Mouse (Mus musculus) kidney, embryonic 16.5 days (tissue): Measurements from ENCODE around the gene Tpm3. TPM values are rescaled to one million over a fixed set of nuclear protein-coding genes. Genes with fewer than 3 reads are reported as not detected.

Experiments used
- ATAC-seq: fragments of 200-750 bp; cut with Nextera tagmentation; 2 replicates; pipeline ENCODE4 v1.8.0; 2017; ENCODE audit warnings: moderate TSS enrichment; ENCODE audit not compliant: low FRiP score, low TSS enrichment
- H3K27ac ChIP-seq: fragments of 300-500 bp; sonication (generic); 2 replicates; pipeline ENCODE4 v1.5.1; 2014; ENCODE audit warnings: low read length
- H3K27me3 ChIP-seq: fragments of 300-500 bp; sonication (generic); 2 replicates; pipeline ENCODE4 v1.6.1; 2014; ENCODE audit warnings: low read length, control low read depth, mixed read lengths; ENCODE audit not compliant: insufficient read depth
- H3K36me3 ChIP-seq: fragments of 300-500 bp; sonication (generic); 2 replicates; pipeline ENCODE4 v1.6.1; 2014; ENCODE audit warnings: low read length, control low read depth, mixed read lengths; ENCODE audit not compliant: insufficient read depth
- H3K4me1 ChIP-seq: fragments of 300-500 bp; sonication (generic); 2 replicates; pipeline ENCODE4 v1.6.1; 2014; ENCODE audit warnings: low read length, control low read depth, mixed read lengths; ENCODE audit not compliant: insufficient read depth
- H3K4me2 ChIP-seq: fragments of 300-500 bp; sonication (generic); replicated peaks from 2 replicates; pipeline ENCODE4 v1.6.1; 2014; ENCODE audit warnings: low read depth, low read length
- H3K4me3 ChIP-seq: fragments of 300-500 bp; sonication (generic); 2 replicates; pipeline ENCODE4 v1.5.1; 2014; ENCODE audit warnings: mild to moderate bottlenecking, low read length
- H3K9ac ChIP-seq: fragments of 300-500 bp; sonication (generic); replicated peaks from 2 replicates; pipeline ENCODE4 v1.6.1; 2014; ENCODE audit warnings: low read length
- H3K9me3 ChIP-seq: fragments of 300-500 bp; sonication (generic); 2 replicates; pipeline ENCODE4 v1.6.1; 2016; ENCODE audit warnings: low read length, control low read depth
- WGBS: fragments of 180-500 bp; shearing (Covaris S2); extraction: QIAGEN DNeasy Blood & Tissue Kit; methylation state at CpG from one replicate; pipeline ENCODE4 v1.1.7; 2014; 5-methylcytosine and 5-hydroxymethylcytosine counted together
- polyA plus RNA-seq: library from polyadenylated mRNA; unstranded; fragments of >200 nt; fragmentation: Nextera tagmentation; extraction: Ambion mirVana; gene quantifications from 2 replicates; pipeline ENCODE4 v1.2.1, GENCODE M21; 2015

The Tpm3 gene
- polyA plus RNA-seq, 1 experiment from 2014 or later = 543 TPM

GRCm38 (mm10) chr3:90127881-90128280 is 55.4 kb downstream of the Tpm3 start:
- no peaks in the 10 kb centered on the region for H3K4me1 ChIP-seq
- no peak overlapping the region for H3K9ac ChIP-seq
- no peak overlapping the region for H3K27ac ChIP-seq
- no peaks in the 10 kb centered on the region for H3K9me3 ChIP-seq
- WGBS = 91% methylated on average over 6 of the region's 6 CpGs
- H3K4me2 ChIP-seq = no peak overlapping the region
- no peaks in the 10 kb centered on the region for H3K27me3 ChIP-seq
- no peak overlapping the region for H3K4me3 ChIP-seq
- no peaks in the 10 kb centered on the region for H3K36me3 ChIP-seq
- no peak for ATAC-seq

GRCm38 (mm10) chr3:90132745-90133144 is 60.3 kb downstream of the Tpm3 start:
- no peak overlapping the region for H3K4me2 ChIP-seq
- H3K9me3 ChIP-seq = no peaks in the 10 kb centered on the region
- H3K9ac ChIP-seq = no peak overlapping the region
- peaks cover 12% of the 10 kb centered on the region for H3K4me1 ChIP-seq
- no peak overlapping the region for H3K27ac ChIP-seq
- no peaks in the 10 kb centered on the region for H3K27me3 ChIP-seq
- 81% methylated on average over 3 of the region's 3 CpGs for WGBS
- H3K4me3 ChIP-seq = no peak overlapping the region
- no peaks in the 10 kb centered on the region for H3K36me3 ChIP-seq
- ATAC-seq = no peak

GRCm38 (mm10) chr3:90133331-90133730 is 60.9 kb downstream of the Tpm3 start:
- ATAC-seq = no peak
- Histone ChIP-seq H3K9me3 (no peaks in the 10 kb centered on the region), H3K4me1 (peaks cover 12% of the 10 kb centered on the region), H3K27ac (no peak overlapping the region), H3K36me3 (no peaks in the 10 kb centered on the region), H3K4me3 (no peak overlapping the region), H3K27me3 (no peaks in the 10 kb centered on the region), H3K9ac (no peak overlapping the region), H3K4me2 (no peak overlapping the region)
- 90% methylated on average over 1 of the region's 1 CpGs for WGBS

- no peak overlapping the region for H3K9ac ChIP-seq
- no peak overlapping the region for H3K27ac ChIP-seq
- WGBS = 10% methylated on average over 3 of the region's 3 CpGs
- H3K27me3 ChIP-seq = no peaks in the 10 kb centered on the region
- H3K4me3 ChIP-seq = no peak overlapping the region
- H3K9me3 ChIP-seq = no peaks in the 10 kb centered on the region
- ATAC-seq = no peak
- H3K36me3 ChIP-seq = no peaks in the 10 kb centered on the region
- H3K4me1 ChIP-seq = peaks cover 12% of the 10 kb centered on the region
- no peak overlapping the region for H3K4me2 ChIP-seq
Measured at GRCm38 (mm10) chr3:90134483-90134882, 62.0 kb downstream of the Tpm3 start.

GRCm38 (mm10) chr3:90134993-90135392 is 62.5 kb downstream of the Tpm3 start:
- Histone ChIP-seq H3K9ac (no peak overlapping the region), H3K4me1 (peaks cover 12% of the 10 kb centered on the region), H3K36me3 (no peaks in the 10 kb centered on the region), H3K9me3 (no peaks in the 10 kb centered on the region), H3K4me3 (no peak overlapping the region), H3K27ac (no peak overlapping the region), H3K4me2 (no peak overlapping the region), H3K27me3 (no peaks in the 10 kb centered on the region)
- no peak for ATAC-seq
- WGBS = 47% methylated on average over 5 of the region's 5 CpGs

- H3K9me3 ChIP-seq = no peaks in the 10 kb centered on the region
- no peak overlapping the region for H3K4me2 ChIP-seq
- ATAC-seq = no peak
- no peaks in the 10 kb centered on the region for H3K27me3 ChIP-seq
- H3K9ac ChIP-seq = no peak overlapping the region
- H3K36me3 ChIP-seq = no peaks in the 10 kb centered on the region
- no peak overlapping the region for H3K4me3 ChIP-seq
- WGBS = 39% methylated on average over 13 of the region's 13 CpGs
- H3K27ac ChIP-seq = no peak overlapping the region
- peaks cover 12% of the 10 kb centered on the region for H3K4me1 ChIP-seq
Measured at GRCm38 (mm10) chr3:90136660-90137059, 64.2 kb downstream of the Tpm3 start.

- H3K27ac ChIP-seq = no peak overlapping the region
- H3K36me3 ChIP-seq = no peaks in the 10 kb centered on the region
- no peak overlapping the region for H3K4me3 ChIP-seq
- H3K4me1 ChIP-seq = peaks cover 12% of the 10 kb centered on the region
- H3K9ac ChIP-seq = no peak overlapping the region
- no peak overlapping the region for H3K4me2 ChIP-seq
- H3K9me3 ChIP-seq = no peaks in the 10 kb centered on the region
- no peaks in the 10 kb centered on the region for H3K27me3 ChIP-seq
- 88% methylated on average over 1 of the region's 1 CpGs for WGBS
- ATAC-seq = no peak
Measured at GRCm38 (mm10) chr3:90137606-90138005, 65.2 kb downstream of the Tpm3 start.

- no peaks in the 10 kb centered on the region for H3K27me3 ChIP-seq
- no peak for ATAC-seq
- no peaks in the 10 kb centered on the region for H3K36me3 ChIP-seq
- WGBS = 82% methylated on average over 3 of the region's 3 CpGs
- no peak overlapping the region for H3K4me2 ChIP-seq
- H3K4me3 ChIP-seq = no peak overlapping the region
- no peak overlapping the region for H3K27ac ChIP-seq
- peaks cover 6% of the 10 kb centered on the region for H3K4me1 ChIP-seq
- H3K9ac ChIP-seq = no peak overlapping the region
- no peaks in the 10 kb centered on the region for H3K9me3 ChIP-seq
Measured at GRCm38 (mm10) chr3:90139962-90140361, 67.5 kb downstream of the Tpm3 start.

- Histone ChIP-seq H3K9me3 (no peaks in the 10 kb centered on the region), H3K27ac (no peak overlapping the region), H3K27me3 (no peaks in the 10 kb centered on the region), H3K4me2 (no peak overlapping the region), H3K36me3 (no peaks in the 10 kb centered on the region), H3K4me3 (no peak overlapping the region), H3K9ac (no peak overlapping the region), H3K4me1 (no peaks in the 10 kb centered on the region)
- no peak for ATAC-seq
- 62% methylated on average over 3 of the region's 3 CpGs for WGBS
Measured at GRCm38 (mm10) chr3:90145461-90145860, 73.0 kb downstream of the Tpm3 start.

- Histone ChIP-seq H3K4me3 (no peak overlapping the region), H3K4me2 (no peak overlapping the region), H3K27ac (no peak overlapping the region), H3K9me3 (no peaks in the 10 kb centered on the region), H3K9ac (no peak overlapping the region), H3K4me1 (no peaks in the 10 kb centered on the region), H3K36me3 (no peaks in the 10 kb centered on the region), H3K27me3 (no peaks in the 10 kb centered on the region)
- ATAC-seq = no peak
- WGBS = 95% methylated on average over 1 of the region's 1 CpGs
Measured at GRCm38 (mm10) chr3:90146651-90147050, 74.2 kb downstream of the Tpm3 start.
